ENCODE assay signal across 26 mouse cellular contexts in genomic region chr11:108416360-108416759, GRCm38 (mm10). TPM values are rescaled to one million over a fixed set of nuclear protein-coding genes. Genes with fewer than 3 reads are reported as not detected.
DNase-seq lines count a peak whose midpoint lies in the region; ATAC-seq and TF ChIP-seq lines count a peak whose summit lies in the region.
"Had no signal": no experiment of that assay in that cellular context is flagged by ENCODE, and none has a peak within 500 bp of the region (broad histone marks: within the 10 kb centered on the region; RNA-seq: fewer than 3 reads in every experiment).

No protein-coding gene starts in this region.

- no peaks in the 10 kb centered on the region for H3K4me1 ChIP-seq in heart, adult 2 months (ENCODE audit: control insufficient read depth, insufficient read depth, low read length)
- no peaks in the 10 kb centered on the region for H3K4me1 ChIP-seq in kidney, postnatal 0 days (replicated peaks; ENCODE audit: insufficient read depth, low read length)
- no peaks in the 10 kb centered on the region for H3K4me1 ChIP-seq in kidney, embryonic 14.5 days (ENCODE audit: control insufficient read depth, insufficient read depth, low read length)
- H3K4me1 ChIP-seq in lung, embryonic 14.5 days (ENCODE audit: insufficient read depth): no peaks in the 10 kb centered on the region
- no peaks in the 10 kb centered on the region for H3K4me1 ChIP-seq in lung, adult 2 months (ENCODE audit: control insufficient read depth, insufficient read depth, low read length)
- H3K4me1 ChIP-seq: forebrain, embryonic 13.5 days; heart, embryonic 15.5 days; hindbrain, embryonic 12.5 days had no signal

- no peak for ATAC-seq in kidney, postnatal 0 days (replicated peaks; ENCODE audit: low FRiP score, low read depth)
- no peak for ATAC-seq in kidney, embryonic 14.5 days (ENCODE audit: low FRiP score, low TSS enrichment)
- no peak for ATAC-seq in lung, embryonic 14.5 days (ENCODE audit: insufficient read depth)
- ATAC-seq in Patski: no peak
- ATAC-seq: activated CD4-positive, CD25-positive, alpha-beta regulatory T cell, adult 4 months; forebrain, embryonic 13.5 days; forebrain, embryonic 16.5 days; hindbrain, embryonic 16.5 days; inflammation-experienced regulatory T-cells, adult 6 months had no signal

- no peak overlapping the region for H3K4me2 ChIP-seq in kidney, postnatal 0 days (ENCODE audit: low read length)
- H3K4me2 ChIP-seq in kidney, embryonic 14.5 days (replicated peaks; ENCODE audit: low read depth, low read length): no peak overlapping the region
- H3K4me2 ChIP-seq in lung, embryonic 14.5 days: no peak overlapping the region
- H3K4me2 ChIP-seq: forebrain, embryonic 13.5 days; heart, embryonic 12.5 days; heart, embryonic 15.5 days; hindbrain, embryonic 12.5 days had no signal

- intact Hi-C loops in heart, adult 2 months (cut with DNase I): loop anchor here (5.0 kb wide), 1 partner anchor 404 kb away; no protein-coding TSS in a partner anchor
- intact Hi-C loops in heart, postnatal 10 days (cut with DNase I): loop anchor here (5.0 kb wide), 2 partner anchors 389 to 554 kb away; no protein-coding TSS in a partner anchor
- intact Hi-C loops in heart, postnatal 14 days (cut with DNase I): no loop called here

- H3K79me2 ChIP-seq in heart, adult 2 months (replicated peaks; ENCODE audit: control insufficient read depth, insufficient read depth, low read length): no peaks in the 10 kb centered on the region

- POLR2A ChIA-PET in Patski (lab: Charles Lee): no interaction called here

- H3K4me3 ChIP-seq in heart, adult 2 months: no peak overlapping the region
- H3K4me3 ChIP-seq in kidney, postnatal 0 days (replicated peaks; ENCODE audit: low read depth, low read length): no peak overlapping the region
- no peak overlapping the region for H3K4me3 ChIP-seq in kidney, embryonic 14.5 days (ENCODE audit: low read length)
- H3K4me3 ChIP-seq in lung, embryonic 14.5 days (ENCODE audit: low read depth, low read length): no peak overlapping the region
- H3K4me3 ChIP-seq in lung, adult 2 months (replicated peaks; ENCODE audit: extremely low read depth, low read depth, low read length): no peak overlapping the region
- H3K4me3 ChIP-seq: forebrain, embryonic 10.5 days; forebrain, embryonic 13.5 days; heart, embryonic 12.5 days; heart, embryonic 15.5 days; hindbrain, embryonic 12.5 days had no signal

- in situ Hi-C loops in Patski (cut with MboI; ENCODE audit: low pct_unique_long_range_greater_than_20kb): loop anchor here (10.0 to 25.0 kb wide), 3 partner anchors 402 to 779 kb away; no protein-coding TSS in a partner anchor

- no peak for TF ChIP-seq POLR2A in heart, adult 2 months (IDR thresholded peaks at IDR 0.05; ENCODE audit: insufficient read depth, low read depth, low read length)
- TF ChIP-seq POLR2A in lung, adult 2 months (IDR thresholded peaks at IDR 0.05; ENCODE audit: borderline replicate concordance, extremely low read depth, low read depth, low read length): no peak

- H3K27ac ChIP-seq in heart, adult 2 months: no peak overlapping the region
- no peak overlapping the region for H3K27ac ChIP-seq in kidney, postnatal 0 days
- no peak overlapping the region for H3K27ac ChIP-seq in kidney, embryonic 14.5 days (ENCODE audit: low read depth, low read length)
- no peak overlapping the region for H3K27ac ChIP-seq in lung, embryonic 14.5 days (ENCODE audit: low read depth)
- H3K27ac ChIP-seq: forebrain, embryonic 10.5 days; forebrain, embryonic 13.5 days; heart, embryonic 15.5 days; hindbrain, embryonic 12.5 days had no signal

- 89% methylated on average over 1 of the region's 1 CpGs for WGBS in heart, adult 2 months
- WGBS in kidney, postnatal 0 days: 100% methylated on average over 1 of the region's 1 CpGs
- 91% methylated on average over 1 of the region's 1 CpGs for WGBS in kidney, embryonic 14.5 days
- 91% methylated on average over 1 of the region's 1 CpGs for WGBS in lung, embryonic 14.5 days
- WGBS in lung, adult 2 months: 97% methylated on average over 1 of the region's 1 CpGs

- H3K9ac ChIP-seq in heart, adult 2 months (ENCODE audit: low read depth, low read length): no peak overlapping the region
- no peak overlapping the region for H3K9ac ChIP-seq in kidney, postnatal 0 days (ENCODE audit: low read depth, low read length)
- no peak overlapping the region for H3K9ac ChIP-seq in kidney, embryonic 14.5 days (ENCODE audit: low read depth, low read length)
- H3K9ac ChIP-seq in lung, embryonic 14.5 days: no peak overlapping the region
- H3K9ac ChIP-seq: forebrain, embryonic 13.5 days; heart, embryonic 12.5 days; heart, embryonic 15.5 days; hindbrain, embryonic 12.5 days had no signal

- TF ChIP-seq CTCF in heart, adult 2 months (IDR thresholded peaks at IDR 0.05): 0 out of 2 replicates have a peak, but pooled peaks have one; percentile 8
- TF ChIP-seq CTCF in kidney, postnatal 0 days (IDR thresholded peaks at IDR 0.05; ENCODE audit: low read depth): peak; percentile 18; the same call in 1 of the 2 replicates
- TF ChIP-seq CTCF in lung, embryonic 14.5 days (IDR thresholded peaks at IDR 0.05; ENCODE audit: low read depth): peak; percentile 21; the same call in 1 of the 2 replicates
- TF ChIP-seq CTCF in lung, adult 2 months (IDR thresholded peaks at IDR 0.05; ENCODE audit: insufficient read depth, low read length): no peak
- TF ChIP-seq CTCF in Patski (IDR thresholded peaks at IDR 0.05): peak; percentile 17

- H3K9me3 ChIP-seq in kidney, postnatal 0 days (replicated peaks; ENCODE audit: low read length): no peaks in the 10 kb centered on the region
- H3K9me3 ChIP-seq in kidney, embryonic 14.5 days (ENCODE audit: control insufficient read depth, low read length): no peaks in the 10 kb centered on the region
- no peaks in the 10 kb centered on the region for H3K9me3 ChIP-seq in lung, embryonic 14.5 days (ENCODE audit: low read depth, low read length)
- H3K9me3 ChIP-seq: forebrain, embryonic 10.5 days; forebrain, embryonic 13.5 days; heart, embryonic 12.5 days; heart, embryonic 15.5 days; hindbrain, embryonic 12.5 days had no signal

- no peaks in the 10 kb centered on the region for H3K27me3 ChIP-seq in heart, adult 2 months (ENCODE audit: control insufficient read depth, insufficient read depth, low read length)
- no peaks in the 10 kb centered on the region for H3K27me3 ChIP-seq in kidney, postnatal 0 days (ENCODE audit: insufficient read depth, low read length)
- H3K27me3 ChIP-seq in kidney, embryonic 14.5 days (ENCODE audit: control insufficient read depth, insufficient read depth, low read length): no peaks in the 10 kb centered on the region
- no peaks in the 10 kb centered on the region for H3K27me3 ChIP-seq in lung, embryonic 14.5 days (ENCODE audit: insufficient read depth, low read length)
- H3K27me3 ChIP-seq in Patski: peaks cover 4% of the 10 kb centered on the region
- H3K27me3 ChIP-seq: forebrain, embryonic 13.5 days; heart, embryonic 12.5 days; heart, embryonic 15.5 days; hindbrain, embryonic 12.5 days had no signal

- DNase-seq in heart, adult 2 months: no peak
- DNase-seq in heart, postnatal 10 days: no peak
- DNase-seq in kidney, postnatal 0 days (ENCODE audit: low spot score): no peak
- DNase-seq in lung, embryonic 14.5 days: no peak
- DNase-seq in lung, adult 2 months: no peak
- DNase-seq in Patski (ENCODE audit: low read depth, low spot score): no peak
- no peak for DNase-seq in heart, postnatal 14 days
- DNase-seq: adrenal gland, adult 8-10 months; adrenal gland, postnatal 25 days; cerebellum, adult 11-12 months; cerebellum, adult 9-10 months; cerebellum, postnatal 14 days; gastrocnemius, postnatal 10 days; gastrocnemius, postnatal 36 days; heart, adult 11 months had no signal

- TF ChIP-seq EP300 in heart, adult 2 months (IDR thresholded peaks at IDR 0.05; ENCODE audit: insufficient read depth, low read depth, low read length): no peak

- H3K36me3 ChIP-seq in heart, adult 2 months (ENCODE audit: control insufficient read depth, insufficient read depth, low read length): no peaks in the 10 kb centered on the region
- no peaks in the 10 kb centered on the region for H3K36me3 ChIP-seq in kidney, postnatal 0 days (ENCODE audit: insufficient read depth, low read length)
- no peaks in the 10 kb centered on the region for H3K36me3 ChIP-seq in kidney, embryonic 14.5 days (ENCODE audit: control insufficient read depth, insufficient read depth, low read length)
- no peaks in the 10 kb centered on the region for H3K36me3 ChIP-seq in lung, embryonic 14.5 days (ENCODE audit: insufficient read depth)
- H3K36me3 ChIP-seq: forebrain, embryonic 10.5 days; G1E; heart, embryonic 12.5 days; heart, embryonic 15.5 days; hindbrain, embryonic 12.5 days had no signal

- CTCF ChIA-PET in Patski (lab: Charles Lee): interaction anchor here (2.0 kb wide), 1 partner anchor 12 kb away, joined by 5 read pairs; no protein-coding TSS in a partner anchor

RNA-seq across cellular contexts. Expression of gene Cep112, which starts 8.6 kb away (rescaled TPM):
- 10 to 100 TPM; 10.6 to 14.4 TPM for total RNA-seq in heart, adult 2 months (2021)
- 1.1 and 3.9 TPM in 2 replicates for polyA plus RNA-seq in heart, adult 2 months (2012; rRNA removed)
- total RNA-seq in heart, postnatal 10 days (2021): 10 to 100 TPM; 10.8 to 11.8 TPM
- polyA plus RNA-seq in kidney, postnatal 0 days (2015; fragmentation: Nextera tagmentation; extraction: Ambion mirVana): 8.8 and 10.7 TPM in 2 replicates
- polyA plus RNA-seq in kidney, embryonic 14.5 days (2014; fragmentation: Nextera tagmentation; extraction: Ambion mirVana): 10.2 and 16.3 TPM in 2 replicates
- 20.2 and 21.9 TPM in 2 replicates for polyA plus RNA-seq in lung, embryonic 14.5 days (2014; fragmentation: Nextera tagmentation; extraction: Ambion mirVana)
- 0.27 and 0.39 TPM in 2 replicates for polyA plus RNA-seq in lung, adult 2 months (2012; rRNA removed)
- polyA plus RNA-seq in Patski (2021): 9.7 TPM
- 1 to 10 TPM; 8.7 to 9.0 TPM for total RNA-seq in heart, postnatal 14 days (2021)
- polyA plus RNA-seq: G1E had no signal
